Mouse (Mus musculus) intestine, embryonic 14.5 days (tissue): ENCODE measurements around the gene Atp6v0a4. TPM values are rescaled to one million over a fixed set of nuclear protein-coding genes. Genes with fewer than 3 reads are reported as not detected.
A peak's percentile ranks its signal among the peaks of the same experiment; 100 is the strongest.

Experiments
- ATAC-seq: fragments of 200-750 bp; cut with Nextera tagmentation; replicated peaks from 2 replicates; pipeline ENCODE4 v1.8.0; 2017; ENCODE audit warnings: low read depth, moderate number of reproducible peaks, moderate TSS enrichment, moderate library complexity; ENCODE audit not compliant: low FRiP score, low TSS enrichment
- DNase-seq: peaks from one replicate; pipeline ENCODE4 v3.0.0-alpha.2; 2018; ENCODE audit warnings: low spot score
- H3K27ac ChIP-seq: fragments of 300-500 bp; sonication (generic); 2 replicates; pipeline ENCODE4 v1.5.1; 2014; ENCODE audit warnings: low read depth, mild to moderate bottlenecking, control low read depth
- H3K27me3 ChIP-seq: fragments of 300-500 bp; sonication (generic); replicated peaks from 2 replicates; pipeline ENCODE4 v1.6.1; 2014; ENCODE audit warnings: low read length, control low read depth; ENCODE audit not compliant: control insufficient read depth, insufficient read depth
- H3K36me3 ChIP-seq: fragments of 300-500 bp; sonication (generic); 2 replicates; pipeline ENCODE4 v1.6.1; 2014; ENCODE audit warnings: low read length, control low read depth; ENCODE audit not compliant: control insufficient read depth, insufficient read depth
- H3K4me1 ChIP-seq: fragments of 300-500 bp; sonication (generic); replicated peaks from 2 replicates; pipeline ENCODE4 v1.6.1; 2014; ENCODE audit warnings: low read length, control low read depth, mixed read lengths; ENCODE audit not compliant: control insufficient read depth, insufficient read depth
- H3K4me2 ChIP-seq: fragments of 300-500 bp; sonication (generic); 2 replicates; pipeline ENCODE4 v1.6.1; 2014; ENCODE audit warnings: low read length
- H3K4me3 ChIP-seq: fragments of 300-500 bp; sonication (generic); 2 replicates; pipeline ENCODE4 v1.5.1; 2014; ENCODE audit warnings: low read depth, low read length, control low read depth, mixed read lengths
- H3K9ac ChIP-seq: fragments of 300-500 bp; sonication (generic); 2 replicates; pipeline ENCODE4 v1.6.1; 2014; ENCODE audit warnings: mild to moderate bottlenecking, low read length
- H3K9me3 ChIP-seq: fragments of 300-500 bp; sonication (generic); 2 replicates; pipeline ENCODE4 v1.6.1; 2016; ENCODE audit warnings: low read length, control low read depth; ENCODE audit not compliant: control insufficient read depth
- WGBS: fragments of 180-500 bp; shearing (Covaris S2); extraction: QIAGEN DNeasy Blood & Tissue Kit; methylation state at CpG from one replicate; pipeline ENCODE4 v1.1.7; 2014; 5-methylcytosine and 5-hydroxymethylcytosine counted together
- polyA plus RNA-seq: library from polyadenylated mRNA; unstranded; fragments of >200 nt; fragmentation: Nextera tagmentation; extraction: Ambion mirVana; gene quantifications from 2 replicates; pipeline ENCODE4 v1.2.1, GENCODE M21; 2014

The Atp6v0a4 gene
- polyA plus RNA-seq, 1 experiment from 2014 or later, result 1.9 TPM

DNA sequence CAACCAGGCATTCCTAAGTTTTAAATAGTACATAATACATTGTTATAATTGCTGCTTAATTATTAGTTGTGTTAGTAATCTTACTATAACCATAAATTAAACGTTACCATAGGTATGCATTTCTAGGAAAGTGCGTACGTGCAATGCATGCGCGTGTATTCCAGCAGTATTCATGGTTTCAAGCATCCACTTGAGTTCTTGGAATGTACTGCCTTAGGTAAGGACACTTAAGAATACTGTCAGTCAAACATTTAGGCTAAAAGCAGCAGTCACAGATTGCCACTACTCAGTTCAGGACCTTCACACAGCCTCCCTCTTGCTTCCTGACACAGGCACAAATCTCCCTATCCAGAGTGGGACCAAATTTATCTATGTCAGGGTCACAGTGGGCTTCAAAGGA, 15.9 kb downstream of the Atp6v0a4 start:
- H3K27ac ChIP-seq, result no peak overlapping the region
- WGBS, result 90% methylated on average over 5 of the region's 5 CpGs

DNA sequence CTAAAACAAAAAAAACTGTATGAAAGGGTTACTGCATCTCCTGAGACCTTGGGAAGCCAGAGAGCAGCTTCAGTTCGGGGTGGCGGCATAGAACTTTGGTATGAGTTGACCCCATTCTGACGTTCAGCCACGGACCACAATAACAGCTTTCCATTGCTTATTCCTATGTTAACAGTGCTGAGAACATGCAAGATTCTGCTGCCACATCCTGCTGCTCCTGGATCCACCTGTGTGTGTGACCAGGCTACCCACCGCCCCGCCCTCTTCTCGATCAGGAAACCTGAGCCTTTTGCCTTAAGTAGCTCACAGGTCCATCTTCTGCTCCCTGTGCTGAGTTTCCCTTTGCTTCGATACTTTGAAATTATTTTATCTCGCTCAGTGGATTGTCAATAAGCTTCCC, 18.5 kb downstream of the Atp6v0a4 start:
- no peaks in the 10 kb centered on the region for H3K9me3 ChIP-seq
- no peaks in the 10 kb centered on the region for H3K36me3 ChIP-seq
- no peaks in the 10 kb centered on the region for H3K4me1 ChIP-seq
- no peak for DNase-seq
- no peak for ATAC-seq
- H3K9ac ChIP-seq, result no peak overlapping the region
- WGBS, result 90% methylated on average over 9 of the region's 9 CpGs
- H3K4me2 ChIP-seq, result no peak overlapping the region
- no peaks in the 10 kb centered on the region for H3K27me3 ChIP-seq
- no peak overlapping the region for H3K4me3 ChIP-seq
- H3K27ac ChIP-seq, result no peak overlapping the region

More for the DNA sequence above, 15.9 kb downstream of the Atp6v0a4 start:
- ATAC-seq (no peak), DNase-seq (no peak)
- Histone ChIP-seq H3K9me3 (no peaks in the 10 kb centered on the region), H3K27me3 (no peaks in the 10 kb centered on the region), H3K4me1 (no peaks in the 10 kb centered on the region), H3K36me3 (no peaks in the 10 kb centered on the region), H3K9ac (no peak overlapping the region), H3K4me3 (no peak overlapping the region), H3K4me2 (no peak overlapping the region)

DNA sequence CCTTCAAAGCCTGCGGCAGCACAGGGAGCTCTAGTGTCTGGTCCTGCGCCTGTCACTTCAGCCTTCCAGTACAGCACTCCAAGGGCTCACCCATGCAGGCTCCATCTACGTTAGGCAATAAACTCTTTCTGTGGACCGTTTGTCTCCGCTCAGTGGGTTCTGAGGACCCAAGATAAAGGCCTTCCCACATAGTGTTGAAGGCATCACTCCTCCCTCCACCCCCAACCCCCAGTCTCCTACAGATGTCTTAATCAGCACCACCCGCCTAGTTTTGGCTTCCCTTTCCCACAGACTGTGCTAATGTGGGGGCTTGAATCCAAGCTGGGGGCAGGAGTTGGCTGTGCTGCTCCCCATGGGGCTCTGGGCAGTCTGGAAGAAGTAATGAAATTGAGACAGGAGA, 20.6 kb downstream of the Atp6v0a4 start:
- no peaks in the 10 kb centered on the region for H3K9me3 ChIP-seq
- no peaks in the 10 kb centered on the region for H3K27me3 ChIP-seq
- no peak overlapping the region for H3K27ac ChIP-seq
- H3K4me2 ChIP-seq, result no peak overlapping the region
- 58% methylated on average over 6 of the region's 6 CpGs for WGBS
- no peaks in the 10 kb centered on the region for H3K4me1 ChIP-seq
- H3K36me3 ChIP-seq, result no peaks in the 10 kb centered on the region
- ATAC-seq (no peak), DNase-seq (no peak)
- H3K9ac ChIP-seq, result no peak overlapping the region
- H3K4me3 ChIP-seq, result no peak overlapping the region

DNA sequence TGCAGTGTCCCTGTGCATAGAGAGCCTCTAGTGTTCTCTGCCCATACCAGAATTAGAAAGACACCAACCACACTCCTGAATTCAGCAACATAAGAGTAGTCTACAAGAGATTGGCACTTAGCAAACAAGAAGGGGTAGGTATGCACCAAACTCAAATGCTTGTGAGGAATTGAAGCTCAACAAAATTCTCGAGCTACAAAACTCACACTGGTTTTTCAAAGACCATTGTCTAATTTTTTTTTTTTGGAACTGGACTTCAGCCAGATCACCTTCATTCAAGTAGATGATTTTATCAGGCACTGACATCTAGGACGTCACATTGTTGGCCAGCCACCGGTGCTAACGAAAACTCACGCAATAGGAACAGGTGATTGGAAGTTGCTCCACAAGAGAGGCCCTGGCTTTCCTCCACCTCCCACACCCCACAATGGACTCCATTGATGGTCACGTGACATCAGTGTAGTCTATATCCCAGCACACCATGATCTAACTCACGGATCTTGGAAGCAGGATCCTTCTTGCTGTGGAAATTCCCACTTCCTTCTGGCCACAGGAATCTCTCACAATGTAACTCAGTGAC, 22.1 kb downstream of the Atp6v0a4 start:
- no peak overlapping the region for H3K4me2 ChIP-seq
- no peaks in the 10 kb centered on the region for H3K27me3 ChIP-seq
- 91% methylated on average over 7 of the region's 7 CpGs for WGBS
- no peak overlapping the region for H3K27ac ChIP-seq
- no peak overlapping the region for H3K4me3 ChIP-seq
- no peak overlapping the region for H3K9ac ChIP-seq
- H3K4me1 ChIP-seq, result no peaks in the 10 kb centered on the region
- no peak for DNase-seq
- no peaks in the 10 kb centered on the region for H3K9me3 ChIP-seq
- no peaks in the 10 kb centered on the region for H3K36me3 ChIP-seq
- ATAC-seq, result no peak

DNA sequence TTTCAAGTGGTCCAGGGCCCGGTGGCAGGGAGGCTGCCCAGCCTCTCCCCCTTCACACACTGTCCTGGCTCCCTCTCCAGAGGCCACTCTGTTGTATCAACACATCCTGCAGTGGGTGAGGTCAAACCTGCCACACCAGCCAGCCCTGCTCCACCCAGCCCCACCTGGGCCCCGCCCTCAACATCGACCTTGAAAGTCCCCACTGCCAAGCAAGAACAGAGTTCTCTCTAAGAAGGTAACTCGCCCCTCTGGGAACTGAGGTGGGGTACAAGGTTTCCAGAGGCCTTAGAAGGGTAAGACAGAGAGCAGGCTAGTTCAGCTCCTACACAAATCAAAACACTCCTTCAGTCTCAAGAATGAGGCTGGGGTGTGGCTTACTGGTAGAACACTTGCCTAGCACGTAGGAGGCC, 27.4 kb downstream of the Atp6v0a4 start:
- no peaks in the 10 kb centered on the region for H3K27me3 ChIP-seq
- no peaks in the 10 kb centered on the region for H3K4me1 ChIP-seq
- no peak overlapping the region for H3K4me3 ChIP-seq
- H3K9ac ChIP-seq, result no peak overlapping the region
- peak; percentile 87 for ATAC-seq
- H3K4me2 ChIP-seq, result no peak overlapping the region
- no peak overlapping the region for H3K27ac ChIP-seq
- DNase-seq, result peak; percentile 67
- H3K9me3 ChIP-seq, result no peaks in the 10 kb centered on the region
- no peaks in the 10 kb centered on the region for H3K36me3 ChIP-seq
- 51% methylated on average over 5 of the region's 5 CpGs for WGBS

DNA sequence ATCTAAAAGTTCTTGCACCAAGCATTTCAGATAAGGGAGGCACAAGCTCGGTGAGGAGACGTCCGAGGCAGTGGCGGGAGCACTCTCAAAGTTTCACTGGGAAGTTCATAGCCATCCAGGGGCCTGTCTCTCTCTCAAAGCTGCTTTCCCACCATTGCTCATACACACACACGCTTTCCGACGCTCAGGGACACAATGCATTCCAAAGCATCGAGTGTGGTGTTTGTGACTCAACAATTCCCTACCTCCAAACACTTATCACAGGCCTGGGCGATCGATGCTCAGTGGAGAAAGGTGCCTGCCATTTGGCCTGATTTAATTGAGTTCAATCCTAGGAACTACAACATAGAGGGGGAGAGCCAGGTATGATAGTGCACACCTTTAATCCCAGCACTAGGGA, 29.7 kb downstream of the Atp6v0a4 start:
- Histone ChIP-seq H3K9me3 (no peaks in the 10 kb centered on the region), H3K9ac (no peak overlapping the region), H3K4me2 (no peak overlapping the region), H3K4me3 (no peak overlapping the region), H3K36me3 (no peaks in the 10 kb centered on the region), H3K27ac (no peak overlapping the region), H3K4me1 (no peaks in the 10 kb centered on the region), H3K27me3 (no peaks in the 10 kb centered on the region)
- ATAC-seq (no peak), DNase-seq (no peak)
- WGBS, result 92% methylated on average over 10 of the region's 10 CpGs

DNA sequence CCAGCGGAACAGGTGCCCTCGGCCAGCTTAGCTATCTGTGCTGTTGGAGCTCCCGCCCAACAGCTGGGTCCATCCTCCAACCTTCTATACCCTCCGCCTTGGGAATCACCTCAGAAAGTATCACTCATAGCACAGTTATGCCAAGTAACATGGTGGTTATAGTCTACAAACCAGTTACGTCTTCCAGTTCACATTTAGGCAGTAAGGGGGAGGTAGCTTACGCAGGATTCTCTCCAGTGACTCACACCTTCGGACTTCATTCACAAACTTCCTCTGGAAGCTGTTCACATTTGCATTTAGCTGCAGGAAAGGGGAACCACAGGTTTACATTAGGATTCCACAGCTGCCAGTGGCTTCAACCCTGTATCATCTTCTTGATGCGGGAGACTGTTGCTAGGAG, 31.8 kb downstream of the Atp6v0a4 start:
- Histone ChIP-seq H3K4me1 (no peaks in the 10 kb centered on the region), H3K4me2 (no peak overlapping the region), H3K9me3 (no peaks in the 10 kb centered on the region), H3K27ac (no peak overlapping the region), H3K4me3 (no peak overlapping the region), H3K36me3 (no peaks in the 10 kb centered on the region), H3K9ac (no peak overlapping the region), H3K27me3 (no peaks in the 10 kb centered on the region)
- no peak for DNase-seq
- no peak for ATAC-seq
- 91% methylated on average over 8 of the region's 8 CpGs for WGBS

DNA sequence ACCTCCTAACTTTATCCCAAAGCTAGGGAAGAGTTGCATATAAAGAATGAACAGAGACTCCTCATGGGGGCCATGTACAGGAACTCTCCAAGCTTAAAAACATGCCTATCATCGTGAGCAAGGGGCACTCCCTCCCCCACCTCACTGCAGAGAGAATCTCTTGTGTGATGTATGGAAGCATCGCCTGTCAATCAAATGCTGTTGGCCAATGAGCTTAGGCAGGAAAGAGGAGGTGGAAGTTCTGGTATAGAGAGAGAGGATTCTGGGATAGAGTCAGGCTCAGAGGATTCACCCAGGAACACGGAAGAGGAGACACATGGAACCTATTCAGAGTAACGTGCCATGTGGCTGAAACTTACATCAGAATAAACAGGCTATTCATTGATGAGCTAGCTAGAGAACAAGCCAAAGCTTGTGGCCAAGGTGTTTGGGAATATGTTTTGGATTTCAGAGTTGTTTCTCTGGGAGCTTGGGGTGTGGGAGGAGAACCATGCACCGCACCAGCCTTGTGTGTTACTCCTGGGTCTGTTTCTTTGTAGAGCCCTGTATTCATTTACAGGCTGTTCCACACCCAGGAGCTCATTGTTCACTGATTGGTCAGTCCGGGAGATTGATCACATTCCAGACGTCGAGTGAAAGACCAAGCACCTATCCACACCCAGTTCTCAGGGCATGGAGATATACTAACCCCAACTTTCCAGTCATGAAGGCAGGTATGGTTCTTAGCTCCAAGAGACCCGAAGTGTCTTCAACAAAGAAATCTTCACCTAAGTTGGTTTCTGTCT, 37.0 kb downstream of the Atp6v0a4 start:
- no peak overlapping the region for H3K9ac ChIP-seq
- H3K36me3 ChIP-seq, result no peaks in the 10 kb centered on the region
- no peak overlapping the region for H3K4me3 ChIP-seq
- WGBS, result 75% methylated on average over 9 of the region's 9 CpGs
- ATAC-seq (no peak), DNase-seq (no peak)
- H3K4me1 ChIP-seq, result no peaks in the 10 kb centered on the region
- H3K27ac ChIP-seq, result no peak overlapping the region
- no peaks in the 10 kb centered on the region for H3K9me3 ChIP-seq
- H3K4me2 ChIP-seq, result no peak overlapping the region
- no peaks in the 10 kb centered on the region for H3K27me3 ChIP-seq

DNA sequence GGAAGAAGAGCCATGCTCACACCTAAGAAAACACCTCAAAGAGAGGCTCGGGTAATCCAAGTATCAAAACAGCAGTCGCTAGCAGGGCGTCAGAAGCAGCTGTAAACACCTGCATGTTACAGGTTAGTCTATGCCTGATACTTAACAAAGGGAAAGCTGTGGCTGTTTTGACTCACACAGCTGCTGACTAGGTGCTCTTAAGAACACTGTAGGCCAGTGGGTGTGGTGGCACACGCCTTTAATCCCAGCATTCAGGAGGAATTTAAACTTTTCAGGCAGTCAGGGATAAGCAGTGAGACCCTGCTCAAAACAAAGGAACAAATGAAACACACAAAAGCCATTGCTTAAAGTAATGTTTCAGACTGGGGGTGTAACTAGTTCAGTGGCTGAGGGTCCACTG, 41.2 kb downstream of the Atp6v0a4 start:
- Histone ChIP-seq H3K9ac (no peak overlapping the region), H3K4me1 (peaks cover 3% of the 10 kb centered on the region; the same call in 1 of the 2 replicates), H3K4me3 (no peak overlapping the region), H3K27ac (no peak overlapping the region), H3K36me3 (no peaks in the 10 kb centered on the region), H3K4me2 (no peak overlapping the region), H3K9me3 (no peaks in the 10 kb centered on the region), H3K27me3 (no peaks in the 10 kb centered on the region)
- ATAC-seq (no peak), DNase-seq (no peak)
- 38% methylated on average over 4 of the region's 4 CpGs for WGBS
